Mouse (Mus musculus): ENCODE data around the gene Pspn. TPM values are rescaled to one million over a fixed set of nuclear protein-coding genes. Genes with fewer than 3 reads are reported as not detected.

Pspn gene
- not detected in 2 replicates for polyA plus RNA-seq (2012; rRNA removed)

DNA sequence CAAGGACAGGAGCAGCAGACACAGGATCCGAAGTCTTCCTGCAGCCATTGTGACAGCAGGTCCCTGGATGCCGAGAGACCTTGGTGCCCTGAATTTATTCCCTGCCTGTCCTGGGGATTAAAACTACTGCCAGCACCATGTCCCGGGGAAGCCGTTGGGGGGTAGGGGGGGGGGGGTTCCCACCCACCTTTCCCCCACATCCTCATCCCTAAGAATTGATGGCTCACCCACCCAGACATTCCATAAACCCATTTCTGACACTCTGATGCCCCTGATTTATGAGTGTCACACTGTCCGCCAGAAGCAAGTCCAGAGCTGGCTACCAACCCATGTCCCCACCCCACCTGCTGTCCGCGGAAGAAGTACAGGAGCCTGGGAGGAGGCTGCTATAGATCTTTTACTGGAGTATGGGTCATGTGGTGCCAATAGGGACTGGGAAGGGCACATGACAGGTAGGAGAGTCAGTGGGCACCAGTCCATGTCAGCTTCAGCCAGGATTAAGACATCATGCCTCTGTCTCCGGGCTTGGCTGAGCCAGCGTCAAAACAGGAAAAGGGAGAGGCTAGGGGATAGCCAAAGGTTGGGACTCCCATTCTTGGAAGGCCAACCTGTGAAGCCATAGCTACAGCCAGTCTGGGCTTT is at the start of gene Pspn:
Gene Pspn, minus strand, starts transcription at position 51 of the 642 bp plus-strand sequence.

DNA sequence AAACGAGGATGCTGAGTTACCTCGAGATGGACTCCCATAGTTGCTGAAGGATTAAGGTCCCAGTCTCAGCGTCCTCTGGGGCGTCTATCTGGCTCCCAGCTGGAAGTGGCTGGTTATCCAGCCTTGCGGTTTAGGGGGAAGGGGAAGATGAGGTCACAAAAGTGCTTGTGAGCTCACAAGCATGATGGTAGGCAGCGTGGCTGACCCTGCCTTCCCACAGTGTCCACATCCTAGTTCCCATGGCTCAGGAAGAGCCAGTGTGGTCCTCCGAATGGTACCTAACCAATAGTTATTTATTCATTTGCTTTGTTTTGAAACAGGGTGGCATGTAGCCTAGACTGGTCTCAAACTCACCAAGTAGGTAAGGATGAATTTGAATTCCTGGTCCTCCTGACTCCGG is 41.7 kb upstream of the Pspn start, which contains the start of gene Slc25a41:
Gene Slc25a41, minus strand, starts transcription at position 101 of the 400 bp plus-strand sequence.

DNA sequence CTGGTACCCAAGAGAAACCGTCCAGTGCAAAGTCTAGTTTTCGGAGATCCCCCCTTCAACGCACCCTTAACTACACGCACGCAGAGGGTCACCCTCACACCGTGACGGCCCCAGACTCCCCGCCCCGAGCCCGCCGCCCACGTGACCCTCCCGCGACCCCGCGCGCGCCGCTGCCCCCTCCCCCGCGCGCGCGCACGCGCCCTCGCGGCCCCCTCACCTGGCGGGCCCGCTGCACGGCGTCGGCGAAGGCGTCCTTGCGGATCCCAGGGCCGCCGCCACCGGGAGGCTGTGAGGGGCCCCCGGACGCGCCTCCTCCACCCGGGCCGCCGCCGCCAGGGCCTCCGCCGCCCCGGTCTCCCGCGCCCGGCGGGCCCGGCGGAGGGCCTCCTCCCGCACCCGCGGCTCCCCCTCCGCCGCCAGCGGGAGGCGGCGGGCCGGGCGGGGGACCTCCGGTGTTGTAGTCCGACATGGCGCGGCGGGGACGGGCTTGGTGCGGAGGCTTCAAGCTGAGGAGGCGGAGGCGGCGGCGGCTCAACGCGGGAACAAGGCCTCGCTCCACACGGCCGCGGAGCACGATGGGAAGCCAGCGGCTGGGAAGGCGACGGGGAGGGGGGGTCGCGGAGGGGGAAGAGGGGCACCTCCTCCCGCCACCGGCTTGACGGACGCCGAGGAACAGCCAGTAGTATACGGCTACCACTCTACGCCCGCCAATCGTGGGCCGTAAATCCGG is 31.3 kb upstream of the Pspn start, which contains the start of gene Khsrp:
Gene Khsrp, minus strand, starts transcription at position 592 of the 730 bp plus-strand sequence.

DNA sequence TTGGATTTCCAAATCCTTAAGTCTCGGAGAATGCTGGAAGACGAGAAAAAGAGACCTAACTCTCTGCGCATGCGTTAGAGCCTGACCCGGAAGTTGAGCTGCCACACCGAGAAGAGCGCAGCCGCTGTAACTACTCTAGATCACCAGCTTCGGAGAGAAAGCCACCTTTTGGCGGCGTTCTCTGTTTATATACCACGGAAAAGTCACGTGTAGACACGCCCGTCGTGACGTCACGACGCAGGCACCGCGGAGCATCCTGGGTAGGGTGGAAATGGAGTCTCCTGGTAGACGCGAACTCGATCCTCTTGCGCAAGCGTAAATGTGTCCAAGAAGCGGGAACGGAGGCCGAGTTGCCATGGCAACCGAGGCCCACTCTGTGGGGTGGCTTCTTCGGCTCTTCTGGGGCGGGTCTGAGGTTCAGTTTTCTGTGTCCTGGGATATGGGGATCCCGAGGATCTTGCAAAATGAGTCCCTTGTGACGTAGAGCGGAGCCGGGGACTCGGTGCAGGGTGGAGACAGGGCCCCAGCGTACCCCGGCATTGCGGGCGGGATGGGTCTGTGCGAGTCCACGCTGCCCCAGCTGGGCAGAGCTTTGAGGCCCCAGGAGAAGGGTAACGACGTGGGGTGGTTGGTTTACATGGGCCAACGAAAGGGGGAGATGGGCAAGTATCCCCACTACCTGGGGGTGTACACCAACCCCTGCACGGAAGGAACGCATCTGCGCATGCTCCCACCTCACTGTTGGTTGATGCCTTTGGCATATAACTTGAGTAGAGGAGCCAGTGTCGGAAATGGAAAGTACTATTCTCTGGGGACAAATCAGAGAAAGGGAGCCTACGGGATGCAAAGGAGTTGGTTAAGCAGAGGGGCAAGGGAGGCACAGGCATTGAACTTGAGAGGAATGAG is 11.7 kb upstream of the Pspn start, which contains the start of the genes Gtf2f1 and Gm17949:
Gene Gtf2f1, minus strand, starts transcription at position 53 of the 906 bp plus-strand sequence.
Gene Gm17949, plus strand, starts transcription at position 234 of the 906 bp plus-strand sequence.

DNA sequence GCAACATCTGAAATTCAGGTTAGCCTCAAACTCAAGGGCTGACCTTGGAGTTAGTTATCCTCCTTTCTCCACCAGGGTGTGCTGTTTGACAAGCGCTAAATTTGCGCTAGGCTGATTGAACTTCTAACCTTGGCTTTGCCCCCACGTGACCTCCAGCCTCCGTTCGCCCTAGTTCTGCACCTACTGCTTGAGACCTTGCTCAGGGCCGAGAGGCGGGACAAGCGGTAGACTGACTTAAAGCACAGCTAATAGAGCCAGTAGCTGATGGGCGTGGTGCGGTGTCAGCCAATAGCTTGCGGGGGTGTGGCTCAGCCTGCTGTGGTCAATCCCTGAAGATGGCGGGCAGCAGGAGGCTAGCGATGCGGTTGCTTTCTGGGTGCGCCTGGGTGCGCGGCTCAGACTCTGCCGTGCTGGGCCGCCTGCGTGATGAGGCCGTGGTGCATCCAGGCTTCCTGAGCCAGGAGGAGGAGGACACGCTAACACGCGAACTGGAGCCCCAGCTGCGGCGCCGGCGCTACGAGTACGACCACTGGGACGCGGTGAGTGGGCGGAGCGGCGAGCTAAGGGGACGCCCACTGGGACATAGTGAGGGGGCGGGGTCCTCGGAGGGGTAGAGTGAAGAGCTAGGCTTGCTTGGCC is 2.7 kb downstream of the Pspn start, which contains the start of gene Alkbh7:
Gene Alkbh7, plus strand, starts transcription at position 311 of the 639 bp plus-strand sequence.

DNA sequence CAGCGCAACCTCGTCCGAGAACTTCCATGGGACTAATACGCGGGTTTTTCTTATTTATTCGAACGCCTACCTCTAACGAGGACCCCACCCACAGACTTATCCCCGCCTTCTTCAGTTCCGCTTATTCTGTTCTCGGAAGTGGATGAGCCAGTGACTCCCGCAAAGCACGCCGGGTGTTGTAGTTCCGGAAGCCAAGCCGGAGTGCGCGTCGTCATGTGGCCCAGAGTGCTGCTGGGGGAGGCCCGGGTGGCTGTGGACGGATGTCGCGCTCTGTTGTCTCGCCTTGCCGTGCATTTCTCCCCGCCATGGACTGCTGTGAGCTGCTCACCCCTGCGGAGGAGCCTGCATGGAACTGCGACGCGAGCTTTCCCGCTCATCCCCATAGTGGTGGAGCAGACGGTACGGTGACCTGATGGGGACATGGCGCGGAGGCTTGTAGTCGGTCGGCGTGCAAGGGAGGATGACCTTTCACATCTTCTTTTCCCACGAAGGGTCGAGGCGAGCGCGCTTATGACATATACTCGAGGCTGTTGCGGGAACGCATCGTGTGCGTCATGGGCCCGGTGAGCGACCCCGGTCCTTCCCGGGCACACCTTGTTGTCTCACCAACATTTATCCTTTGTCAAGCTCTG is 9.6 kb downstream of the Pspn start, which contains the start of gene Clpp:
Gene Clpp, plus strand, starts transcription at position 191 of the 632 bp plus-strand sequence.

DNA sequence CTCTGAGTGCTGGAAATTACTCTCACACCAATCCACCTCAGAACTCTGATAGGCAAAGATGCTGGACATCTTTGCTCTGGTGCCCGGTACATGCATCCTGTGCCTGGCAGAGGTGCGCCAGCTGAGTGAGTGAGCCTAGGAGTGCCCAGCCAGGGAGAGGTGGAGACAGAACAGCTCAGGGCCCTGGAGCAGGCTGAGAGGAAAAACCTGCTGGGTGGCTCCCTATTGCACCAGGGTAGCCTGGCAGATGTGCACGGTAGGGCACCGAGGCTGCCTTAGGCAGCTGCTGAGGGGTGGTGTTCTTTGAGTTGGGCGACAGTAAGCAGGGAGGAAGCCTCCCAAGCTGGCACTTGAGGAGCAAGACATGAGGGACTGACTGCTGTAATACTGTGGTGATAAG is 17.8 kb downstream of the Pspn start, which contains the start of gene Acer1:
Gene Acer1, minus strand, starts transcription at position 114 of the 400 bp plus-strand sequence.

Other genes starting within 250 kb of the Pspn start
- 61.1 and 186 TPM in 2 replicates for gene Nrtn, start 242.5 kb downstream of the Pspn start, polyA plus RNA-seq (2012; rRNA removed)
- gene Dus3l, start 235.3 kb downstream of the Pspn start, polyA plus RNA-seq (2012; rRNA removed): 42.5 and 43.8 TPM in 2 replicates
- 2.9 and 3.5 TPM in 2 replicates for gene Prr22, start 229.8 kb downstream of the Pspn start, polyA plus RNA-seq (2012; rRNA removed)
- gene Rfx2, start 169.0 kb downstream of the Pspn start, polyA plus RNA-seq (2012; rRNA removed): 10.5 and 10.9 TPM in 2 replicates
- not detected in 2 replicates for gene Acsbg2, start 125.6 kb downstream of the Pspn start, polyA plus RNA-seq (2012; rRNA removed)
- 0.18 and 0.25 TPM in 2 replicates for gene 1700061G19Rik, start 124.5 kb downstream of the Pspn start, polyA plus RNA-seq (2012; rRNA removed)
- gene Mllt1, start 64.6 kb downstream of the Pspn start, polyA plus RNA-seq (2012; rRNA removed): 24.1 and 27.8 TPM in 2 replicates
- gene Acer1, start 17.9 kb downstream of the Pspn start, polyA plus RNA-seq (2012; rRNA removed): 23.5 and 26.4 TPM in 2 replicates
- gene Clpp, start 9.7 kb downstream of the Pspn start, polyA plus RNA-seq (2012; rRNA removed): 92.3 and 119 TPM in 2 replicates
- 29.2 and 45.8 TPM in 2 replicates for gene Alkbh7, start 2.7 kb downstream of the Pspn start, polyA plus RNA-seq (2012; rRNA removed)
- 19.6 and 20.1 TPM in 2 replicates for gene Gtf2f1, start 11.3 kb upstream of the Pspn start, polyA plus RNA-seq (2012; rRNA removed)
- gene Gm17949, start 11.5 kb upstream of the Pspn start, polyA plus RNA-seq (2012; rRNA removed): not detected in 2 replicates
- 44.9 and 45.0 TPM in 2 replicates for gene Khsrp, start 31.5 kb upstream of the Pspn start, polyA plus RNA-seq (2012; rRNA removed)
- gene Slc25a41, start 41.6 kb upstream of the Pspn start, polyA plus RNA-seq (2012; rRNA removed): 0.10 TPM in 1 of 2 replicates, not detected in the other
- gene Crb3, start 59.1 kb upstream of the Pspn start, polyA plus RNA-seq (2012; rRNA removed): 122 and 141 TPM in 2 replicates
- gene Slc25a23, start 59.8 kb upstream of the Pspn start, polyA plus RNA-seq (2012; rRNA removed): 25.5 and 25.6 TPM in 2 replicates
- 1.1 and 1.8 TPM in 2 replicates for gene Dennd1c, start 78.5 kb upstream of the Pspn start, polyA plus RNA-seq (2012; rRNA removed)
- gene Tubb4a, start 87.8 kb upstream of the Pspn start, polyA plus RNA-seq (2012; rRNA removed): 3.5 and 5.0 TPM in 2 replicates
- gene Tnfsf9, start 105.3 kb upstream of the Pspn start, polyA plus RNA-seq (2012; rRNA removed): 1.9 and 3.0 TPM in 2 replicates
- 0.24 TPM in 1 of 2 replicates, not detected in the other for gene Cd70, start 149.8 kb upstream of the Pspn start, polyA plus RNA-seq (2012; rRNA removed)
- 0.31 and 0.60 TPM in 2 replicates for gene Tnfsf14, start 194.2 kb upstream of the Pspn start, polyA plus RNA-seq (2012; rRNA removed)
- 20.4 and 33.8 TPM in 2 replicates for gene C3, start 228.1 kb upstream of the Pspn start, polyA plus RNA-seq (2012; rRNA removed)
- 36.4 and 37.2 TPM in 2 replicates for gene Gpr108, start 248.4 kb upstream of the Pspn start, polyA plus RNA-seq (2012; rRNA removed)
- 14.8 and 18.3 TPM in 2 replicates for gene Trip10, start 249.4 kb upstream of the Pspn start, polyA plus RNA-seq (2012; rRNA removed)

Measured in stomach, adult 2 months (tissue).